Comparison of ENCODE assay signal across 28 mouse cellular contexts in genomic region chr6:24376728-24377127, GRCm38 (mm10).
DNase-seq lines count a peak whose midpoint lies in the region; ATAC-seq and TF ChIP-seq lines count a peak whose summit lies in the region.
"Had no signal": no experiment of that assay in that cellular context is flagged by ENCODE, and none has a peak within 500 bp of the region (broad histone marks: within the 10 kb centered on the region; RNA-seq: fewer than 3 reads in every experiment).

No protein-coding gene starts in this region.

- H3K4me2 ChIP-seq in hindbrain, embryonic 11.5 days (replicated peaks; ENCODE audit: low read depth, low read length) = no peak overlapping the region
- no peak overlapping the region for H3K4me2 ChIP-seq in hindbrain, postnatal 0 days (ENCODE audit: low read depth, low read length)
- no peak overlapping the region for H3K4me2 ChIP-seq in midbrain, embryonic 12.5 days (replicated peaks)
- no peak overlapping the region for H3K4me2 ChIP-seq in midbrain, embryonic 16.5 days (ENCODE audit: low read length)
- H3K4me2 ChIP-seq: embryonic facial prominence, embryonic 13.5 days; forebrain, embryonic 13.5 days; heart, embryonic 12.5 days; heart, embryonic 15.5 days; hindbrain, embryonic 15.5 days; intestine, embryonic 15.5 days had no signal

- H3K27me3 ChIP-seq in hindbrain, embryonic 11.5 days (ENCODE audit: control insufficient read depth, insufficient read depth, low read length) = no peaks in the 10 kb centered on the region
- no peaks in the 10 kb centered on the region for H3K27me3 ChIP-seq in hindbrain, postnatal 0 days (ENCODE audit: insufficient read depth, low read length)
- 0 out of 2 replicates have a peak, but pooled peaks cover 3% of the 10 kb centered on the region for H3K27me3 ChIP-seq in midbrain, embryonic 12.5 days
- H3K27me3 ChIP-seq in midbrain, embryonic 16.5 days (ENCODE audit: control insufficient read depth, insufficient read depth, low read depth, low read length) = no peaks in the 10 kb centered on the region
- H3K27me3 ChIP-seq: embryonic facial prominence, embryonic 13.5 days; forebrain, embryonic 13.5 days; heart, embryonic 12.5 days; heart, embryonic 15.5 days; hindbrain, embryonic 15.5 days; intestine, embryonic 15.5 days had no signal

- H3K27ac ChIP-seq in hindbrain, embryonic 11.5 days (ENCODE audit: low read depth, low read length) = no peak overlapping the region
- no peak overlapping the region for H3K27ac ChIP-seq in hindbrain, postnatal 0 days
- no peak overlapping the region for H3K27ac ChIP-seq in midbrain, embryonic 12.5 days (replicated peaks)
- H3K27ac ChIP-seq in midbrain, embryonic 16.5 days (ENCODE audit: low read length) = no peak overlapping the region
- H3K27ac ChIP-seq: embryonic facial prominence, embryonic 10.5 days; embryonic facial prominence, embryonic 13.5 days; forebrain, embryonic 13.5 days; gastrocnemius, adult 2 months; heart, embryonic 15.5 days; hindbrain, embryonic 15.5 days; intestine, embryonic 15.5 days had no signal

- no peaks in the 10 kb centered on the region for H3K36me3 ChIP-seq in hindbrain, embryonic 11.5 days (ENCODE audit: control insufficient read depth, insufficient read depth, low read length)
- H3K36me3 ChIP-seq in hindbrain, postnatal 0 days (ENCODE audit: insufficient read depth, low read length) = no peaks in the 10 kb centered on the region
- H3K36me3 ChIP-seq in midbrain, embryonic 12.5 days = no peaks in the 10 kb centered on the region
- no peaks in the 10 kb centered on the region for H3K36me3 ChIP-seq in midbrain, embryonic 16.5 days (ENCODE audit: control insufficient read depth, insufficient read depth, low read length)
- H3K36me3 ChIP-seq: embryonic facial prominence, embryonic 10.5 days; embryonic facial prominence, embryonic 13.5 days; heart, embryonic 12.5 days; heart, embryonic 15.5 days; hindbrain, embryonic 15.5 days; intestine, embryonic 15.5 days had no signal

- peak; percentile 69 for ATAC-seq in hindbrain, embryonic 11.5 days (ENCODE audit: low FRiP score)
- no peak for ATAC-seq in hindbrain, postnatal 0 days
- peak; percentile 47; the same call in 1 of the 2 replicates for ATAC-seq in midbrain, embryonic 12.5 days (ENCODE audit: low FRiP score, low read depth)
- ATAC-seq in midbrain, embryonic 16.5 days = no peak
- ATAC-seq: CD4-positive, CD25-positive, alpha-beta regulatory T cell, adult 4 months; forebrain, embryonic 13.5 days; forebrain, embryonic 16.5 days; intestine, embryonic 15.5 days had no signal

- intact Hi-C loops in gastrocnemius, postnatal 14 days (cut with DNase I; ENCODE audit: low total_unique reads) = no loop called here

- no peak overlapping the region for H3K9ac ChIP-seq in hindbrain, embryonic 11.5 days (ENCODE audit: low read depth, low read length)
- no peak overlapping the region for H3K9ac ChIP-seq in hindbrain, postnatal 0 days (replicated peaks; ENCODE audit: low read length)
- no peak overlapping the region for H3K9ac ChIP-seq in midbrain, embryonic 12.5 days (replicated peaks)
- no peak overlapping the region for H3K9ac ChIP-seq in midbrain, embryonic 16.5 days (ENCODE audit: low read depth, low read length)
- H3K9ac ChIP-seq: embryonic facial prominence, embryonic 13.5 days; forebrain, embryonic 13.5 days; heart, embryonic 12.5 days; heart, embryonic 15.5 days; hindbrain, embryonic 15.5 days; intestine, embryonic 15.5 days had no signal

- H3K4me1 ChIP-seq in hindbrain, embryonic 11.5 days (replicated peaks; ENCODE audit: control insufficient read depth, insufficient read depth, low read length) = no peaks in the 10 kb centered on the region
- no peaks in the 10 kb centered on the region for H3K4me1 ChIP-seq in hindbrain, postnatal 0 days (ENCODE audit: insufficient read depth, low read length)
- H3K4me1 ChIP-seq in midbrain, embryonic 12.5 days = no peaks in the 10 kb centered on the region
- no peaks in the 10 kb centered on the region for H3K4me1 ChIP-seq in midbrain, embryonic 16.5 days (ENCODE audit: control insufficient read depth, insufficient read depth, low read length)
- H3K4me1 ChIP-seq: embryonic facial prominence, embryonic 10.5 days; embryonic facial prominence, embryonic 13.5 days; forebrain, embryonic 13.5 days; heart, embryonic 12.5 days; heart, embryonic 15.5 days; hindbrain, embryonic 15.5 days; intestine, embryonic 15.5 days had no signal

- TF ChIP-seq POLR2A in brain, embryonic 14.5 days (IDR thresholded peaks at IDR 0.05; ENCODE audit: borderline replicate concordance, extremely low read depth, insufficient read depth, insufficient read length, poor library complexity, severe bottlenecking) = no peak

- H3K4me3 ChIP-seq in hindbrain, embryonic 11.5 days (ENCODE audit: low read depth, low read length) = no peak overlapping the region
- no peak overlapping the region for H3K4me3 ChIP-seq in hindbrain, postnatal 0 days (ENCODE audit: low read length)
- H3K4me3 ChIP-seq in midbrain, embryonic 12.5 days = no peak overlapping the region
- H3K4me3 ChIP-seq in midbrain, embryonic 16.5 days (ENCODE audit: low read depth, low read length) = no peak overlapping the region
- H3K4me3 ChIP-seq: embryonic facial prominence, embryonic 10.5 days; embryonic facial prominence, embryonic 13.5 days; erythroblast, embryonic 14.5 days; forebrain, embryonic 13.5 days; gastrocnemius, adult 2 months; heart, embryonic 12.5 days; heart, embryonic 15.5 days; hindbrain, embryonic 15.5 days; intestine, embryonic 15.5 days had no signal

- TF ChIP-seq CTCF in hindbrain, postnatal 0 days (IDR thresholded peaks at IDR 0.05; ENCODE audit: low read depth) = no peak
- TF ChIP-seq CTCF in brain, embryonic 14.5 days (IDR thresholded peaks at IDR 0.05; ENCODE audit: borderline replicate concordance, extremely low read depth, insufficient read depth, insufficient read length) = no peak

- no peaks in the 10 kb centered on the region for H3K9me3 ChIP-seq in hindbrain, embryonic 11.5 days (ENCODE audit: control insufficient read depth, low read length)
- H3K9me3 ChIP-seq in hindbrain, postnatal 0 days (ENCODE audit: low read length) = no peaks in the 10 kb centered on the region
- H3K9me3 ChIP-seq in midbrain, embryonic 12.5 days = no peaks in the 10 kb centered on the region
- H3K9me3 ChIP-seq in midbrain, embryonic 16.5 days (replicated peaks; ENCODE audit: control insufficient read depth, low read length, poor library complexity, severe bottlenecking) = no peaks in the 10 kb centered on the region
- H3K9me3 ChIP-seq: embryonic facial prominence, embryonic 10.5 days; embryonic facial prominence, embryonic 13.5 days; forebrain, embryonic 13.5 days; heart, embryonic 12.5 days; heart, embryonic 15.5 days; hindbrain, embryonic 15.5 days; intestine, embryonic 15.5 days had no signal

- WGBS in hindbrain, embryonic 11.5 days = 60% methylated on average over 4 of the region's 4 CpGs
- 62% methylated on average over 4 of the region's 4 CpGs for WGBS in hindbrain, postnatal 0 days
- WGBS in midbrain, embryonic 12.5 days = 63% methylated on average over 4 of the region's 4 CpGs
- WGBS in midbrain, embryonic 16.5 days = 48% methylated on average over 4 of the region's 4 CpGs

- peak; percentile 11 for DNase-seq in hindbrain, embryonic 11.5 days (ENCODE audit: low spot score)
- no peak for DNase-seq in hindbrain, postnatal 0 days (ENCODE audit: low spot score)
- DNase-seq in brain, embryonic 14.5 days (ENCODE audit: low read depth) = peak; percentile 13
- no peak for DNase-seq in gastrocnemius, postnatal 14 days
- DNase-seq: adrenal gland, adult 2 months; adrenal gland, postnatal 14 days; cerebellum, adult 11-12 months; cerebellum, adult 8-10 months; cerebellum, postnatal 10 days; cerebellum, postnatal 36 days; embryo, embryonic 11 days; gastrocnemius, adult 2 months; gastrocnemius, postnatal 25 days; heart, adult 18-20 months; heart, postnatal 10 days; heart, postnatal 36 days had no signal

Comparison
In these comparisons a context has a peak if more than half of its experiments do, and no peak if none do; other contexts are left out.
1. ATAC-seq: peak in hindbrain, embryonic 11.5 days (single experiment) and midbrain, embryonic 12.5 days (single experiment); none in hindbrain, postnatal 0 days (single experiment) and midbrain, embryonic 16.5 days (single experiment).
2. DNase-seq: peak in hindbrain, embryonic 11.5 days (single experiment) and brain, embryonic 14.5 days (single experiment); none in hindbrain, postnatal 0 days (single experiment) and gastrocnemius, postnatal 14 days (single experiment).